Mouse (Mus musculus) megakaryocyte-erythroid progenitor cell, adult 5 weeks (primary cell): ENCODE results near the gene 9330182L06Rik. TPM values are rescaled to one million over a fixed set of nuclear protein-coding genes. Genes with fewer than 3 reads are reported as not detected.

ENCODE experiments used
- polyA plus RNA-seq: library from polyadenylated mRNA; stranded (reverse); fragments of >175 nt; gene quantifications from 2 replicates; pipeline ENCODE4 v1.2.3, GENCODE M21; 2012

The 9330182L06Rik gene
- 0.05 and 0.27 TPM in 2 replicates for polyA plus RNA-seq

DNA sequence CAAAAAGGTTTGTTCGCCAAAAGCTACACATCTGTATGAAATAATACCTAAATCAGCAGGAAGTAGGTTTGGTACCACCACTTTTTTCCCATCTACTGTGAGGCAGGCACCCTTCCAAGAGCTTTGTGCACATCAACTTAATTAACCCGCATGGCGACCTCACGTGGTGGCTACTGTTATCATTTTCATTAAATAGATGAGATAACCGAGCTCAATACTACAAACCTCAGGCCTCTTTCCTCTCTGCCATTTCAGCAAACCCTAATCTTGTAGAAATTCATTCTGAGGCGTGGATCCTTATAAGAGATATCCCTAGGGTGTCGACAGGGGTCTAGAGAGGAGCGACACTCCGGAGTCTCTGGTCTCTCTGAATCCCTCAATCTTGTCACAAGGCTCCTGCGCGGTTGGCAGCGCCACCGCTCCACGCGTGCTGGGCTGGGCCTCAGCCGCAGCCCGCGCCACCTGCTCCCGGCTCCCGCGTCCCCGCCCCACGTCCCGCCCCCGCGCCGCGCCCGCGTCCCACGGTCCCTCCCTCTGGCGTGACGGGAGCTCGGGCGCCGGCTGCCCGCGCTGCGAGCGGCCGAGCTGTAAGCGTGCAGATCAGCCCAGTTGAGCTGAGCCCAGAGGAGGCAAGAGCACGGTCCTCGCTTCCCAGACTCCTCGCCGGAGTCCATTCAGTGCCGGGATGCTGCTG is at the start of gene 9330182L06Rik:
TSS of gene 9330182L06Rik (plus strand) at position 533 of the 694 bp plus-strand sequence.

Other genes with a start within 250 kb of the 9330182L06Rik start
- gene Tmem243, start 165.4 kb upstream of the 9330182L06Rik start, polyA plus RNA-seq, result 11.5 and 16.5 TPM in 2 replicates
- 1.8 and 2.2 TPM in 2 replicates for gene Dmtf1, start 104.3 kb upstream of the 9330182L06Rik start, polyA plus RNA-seq